Mouse (Mus musculus) megakaryocyte, embryonic 14.5 days (primary cell): ENCODE results near the gene Epop.

Source experiments
- FLI1 ChIP-seq: IDR thresholded peaks from 2 replicates; pipeline ENCODE4 v1.6.1; 2012; ENCODE audit warnings: low read length, inconsistent platforms, mixed read lengths
- GATA1 ChIP-seq: IDR thresholded peaks from 3 replicates; pipeline ENCODE4 v1.6.1; 2012; ENCODE audit warnings: mixed read lengths, low read length, inconsistent platforms, borderline replicate concordance

DNA sequence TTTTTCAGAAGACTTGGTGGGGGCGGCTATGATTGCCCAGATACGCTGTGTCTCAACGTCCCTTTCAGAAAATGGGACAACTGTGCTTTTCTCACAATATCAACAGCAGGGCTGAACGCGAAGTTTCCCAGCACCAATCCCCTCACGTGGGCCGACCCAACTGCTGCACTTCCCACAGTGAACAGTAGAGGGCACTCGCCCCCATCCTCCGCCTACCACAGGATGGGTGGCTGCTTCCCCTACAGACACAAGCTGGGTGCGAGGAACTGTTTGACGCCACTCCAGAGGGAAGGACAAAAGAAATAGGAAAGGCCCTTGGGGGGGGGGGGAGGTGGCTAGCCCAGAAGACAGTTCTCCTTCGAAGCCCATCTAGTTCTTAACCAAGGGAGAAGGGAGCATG, 2.4 kb upstream of the Epop start:
- no peak for TF ChIP-seq GATA1
- no peak for TF ChIP-seq FLI1
